Comparison of ENCODE assay signal across 15 mouse cellular contexts in the genomic region with DNA sequence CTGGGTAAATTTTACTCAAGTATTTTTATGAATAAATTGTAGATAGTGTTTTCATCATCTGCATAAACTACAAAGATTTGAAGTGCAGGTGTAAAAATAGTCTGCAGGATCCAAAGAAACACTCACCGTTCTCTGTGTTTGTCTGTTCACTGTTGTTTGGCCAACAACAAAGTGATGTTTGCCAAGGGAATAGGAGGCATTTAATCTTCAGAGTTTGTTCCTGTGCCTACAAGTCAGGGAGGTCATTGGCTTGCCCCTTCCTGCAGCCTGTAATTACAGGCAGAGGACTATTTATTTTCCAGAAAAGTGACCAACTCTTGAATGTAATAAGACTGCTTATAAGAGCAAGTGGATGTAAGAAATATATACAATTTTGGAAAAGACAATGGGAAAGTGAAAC.
"Had no signal": no experiment of that assay in that cellular context is flagged by ENCODE, and none has a peak within 500 bp of the region (broad histone marks: within the 10 kb centered on the region; RNA-seq: fewer than 3 reads in every experiment).

No protein-coding gene starts in this region.

- H3K9me3 ChIP-seq: neural tube, embryonic 13.5 days; neural tube, embryonic 15.5 days; stomach, embryonic 15.5 days had no signal

- H3K27me3 ChIP-seq: neural tube, embryonic 13.5 days; neural tube, embryonic 15.5 days; stomach, embryonic 15.5 days had no signal

- DNase-seq: retina, postnatal 1 day; right cerebral cortex, adult 18-20 months; right cerebral cortex, postnatal 14 days; right cerebral cortex, postnatal 25 days; right cerebral cortex, postnatal 4 days; spleen, adult 18-20 months; thymus, adult 18-20 months; thymus, adult 2 months; thymus, postnatal 14 days; thymus, postnatal 25 days; thymus, postnatal 36 days; thymus, postnatal 4 days had no signal

- H3K4me1 ChIP-seq: neural tube, embryonic 15.5 days had no signal

- H3K4me2 ChIP-seq: neural tube, embryonic 13.5 days; neural tube, embryonic 15.5 days; stomach, embryonic 15.5 days had no signal

- H3K36me3 ChIP-seq: neural tube, embryonic 13.5 days; neural tube, embryonic 15.5 days; stomach, embryonic 15.5 days had no signal

- H3K4me3 ChIP-seq: neural tube, embryonic 13.5 days; neural tube, embryonic 15.5 days; stomach, embryonic 15.5 days had no signal

- H3K27ac ChIP-seq: neural tube, embryonic 13.5 days; neural tube, embryonic 15.5 days; stomach, embryonic 15.5 days had no signal

- H3K9ac ChIP-seq: neural tube, embryonic 13.5 days; neural tube, embryonic 15.5 days; stomach, embryonic 15.5 days had no signal
